Mouse (Mus musculus) frontal cortex, adult (tissue): ENCODE data around the gene Thra.

ENCODE experiments used
- ATAC-seq: cut with Nextera tagmentation; 2 replicates; pipeline ENCODE4 v1.9.2; 2017; ENCODE audit warnings: mild to moderate bottlenecking, moderate library complexity, mixed read lengths; ENCODE audit not compliant: low TSS enrichment

Thra gene

DNA sequence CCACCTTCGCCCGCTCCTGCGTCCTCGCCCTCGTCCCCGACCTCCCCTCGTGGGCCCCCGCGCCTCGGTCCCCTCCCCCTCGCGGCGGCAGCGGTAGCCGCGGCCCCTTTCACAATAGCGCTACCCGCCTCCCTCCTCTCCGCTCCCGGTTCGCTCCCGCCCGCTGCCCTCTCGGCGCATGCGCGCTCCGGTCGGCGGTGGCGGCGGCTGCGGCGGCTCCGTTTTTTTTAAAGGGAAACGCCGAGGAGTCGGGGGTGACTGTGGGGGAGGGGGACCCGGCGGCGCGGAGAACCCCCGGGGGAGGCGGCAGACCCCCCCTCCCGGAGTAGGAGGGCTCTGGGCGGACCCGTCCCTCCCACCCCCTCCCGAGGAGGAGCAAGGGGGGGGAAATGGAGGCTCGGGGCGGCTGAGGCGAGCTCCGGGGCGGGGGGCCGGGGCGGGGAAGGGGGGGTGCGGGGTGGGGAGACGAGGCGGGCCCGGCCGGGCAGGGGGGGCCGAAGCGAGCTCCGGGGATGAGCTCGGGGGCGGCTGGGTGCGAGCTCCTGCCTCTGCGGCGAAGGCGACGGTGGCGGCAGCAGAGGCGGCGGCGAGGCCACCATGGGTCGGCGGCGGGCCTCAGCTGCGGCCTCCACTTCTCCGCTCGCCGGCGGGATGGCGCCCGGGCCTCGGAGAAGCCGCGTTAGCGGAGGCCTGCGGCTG, 54.7 kb downstream of the Thra start, which contains the start of gene Msl1:
Gene Msl1, plus strand, starts transcription at position 502 of the 699 bp plus-strand sequence.
- peak; percentile 36 for ATAC-seq

DNA sequence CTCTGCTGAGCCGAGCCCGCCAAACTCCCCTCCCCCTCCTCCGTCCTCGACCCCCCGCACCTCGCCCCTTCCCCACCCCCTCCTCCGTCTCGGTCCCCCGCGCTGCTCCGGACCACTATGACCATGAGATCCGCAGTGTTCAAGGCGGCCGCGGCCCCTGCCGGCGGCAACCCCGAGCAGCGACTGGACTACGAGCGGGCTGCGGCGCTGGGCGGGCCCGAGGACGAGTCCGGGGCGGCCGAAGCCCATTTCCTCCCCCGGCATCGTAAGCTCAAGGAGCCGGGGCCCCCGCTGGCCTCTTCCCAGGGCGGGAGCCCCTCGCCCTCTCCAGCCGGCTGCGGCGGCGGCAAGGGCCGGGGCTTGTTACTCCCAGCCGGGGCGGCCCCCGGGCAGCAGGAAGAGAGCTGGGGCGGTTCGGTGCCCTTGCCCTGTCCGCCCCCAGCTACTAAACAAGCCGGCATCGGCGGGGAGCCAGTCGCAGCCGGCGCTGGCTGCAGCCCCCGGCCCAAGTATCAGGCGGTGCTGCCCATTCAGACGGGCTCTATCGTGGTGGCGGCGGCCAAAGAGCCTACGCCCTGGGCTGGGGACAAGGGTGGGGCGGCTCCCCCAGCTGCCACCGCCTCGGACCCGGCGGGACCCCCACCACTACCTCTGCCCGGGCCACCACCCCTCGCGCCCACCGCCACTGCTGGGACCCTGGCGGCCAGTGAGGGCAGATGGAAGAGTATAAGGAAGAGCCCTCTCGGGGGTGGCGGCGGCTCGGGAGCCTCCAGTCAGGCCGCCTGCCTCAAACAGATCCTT, 55.5 kb downstream of the Thra start:
- ATAC-seq, result 0 out of 2 replicates have a peak, but pooled peaks have one; percentile 0

DNA sequence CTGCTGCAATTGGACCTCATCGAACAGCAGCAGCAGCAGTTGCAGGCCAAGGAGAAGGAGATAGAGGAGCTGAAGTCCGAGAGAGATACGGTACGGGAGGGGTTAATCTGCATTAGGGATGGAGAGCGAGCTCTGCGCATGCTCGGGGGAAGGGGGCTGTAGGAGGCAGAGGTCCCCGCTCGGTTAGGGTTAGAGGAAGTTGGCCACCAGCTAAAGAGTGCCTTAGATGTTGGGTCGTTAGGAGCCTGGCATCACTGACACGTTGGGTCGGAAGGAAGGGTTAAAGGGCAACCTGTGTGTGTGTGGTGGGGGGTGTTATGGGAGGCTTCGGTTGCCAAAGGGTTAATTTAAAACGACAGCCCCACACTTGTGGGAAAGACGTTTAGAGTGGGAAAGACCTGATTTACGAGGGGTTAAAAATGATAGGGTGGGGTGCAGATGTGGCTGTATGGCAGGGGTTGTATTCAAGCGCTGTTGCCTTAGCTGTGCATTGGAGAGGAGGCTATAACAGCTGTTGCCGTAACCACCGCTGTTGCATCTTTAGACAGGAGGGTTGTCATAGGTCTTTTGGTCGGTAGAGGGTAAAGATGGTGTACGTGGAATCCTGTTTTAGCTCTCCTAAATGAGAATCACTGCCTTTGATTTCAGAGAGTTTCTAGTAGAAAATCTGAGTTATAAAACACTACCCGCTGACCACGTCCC, 56.2 kb downstream of the Thra start:
- peak; percentile 51 for ATAC-seq

DNA sequence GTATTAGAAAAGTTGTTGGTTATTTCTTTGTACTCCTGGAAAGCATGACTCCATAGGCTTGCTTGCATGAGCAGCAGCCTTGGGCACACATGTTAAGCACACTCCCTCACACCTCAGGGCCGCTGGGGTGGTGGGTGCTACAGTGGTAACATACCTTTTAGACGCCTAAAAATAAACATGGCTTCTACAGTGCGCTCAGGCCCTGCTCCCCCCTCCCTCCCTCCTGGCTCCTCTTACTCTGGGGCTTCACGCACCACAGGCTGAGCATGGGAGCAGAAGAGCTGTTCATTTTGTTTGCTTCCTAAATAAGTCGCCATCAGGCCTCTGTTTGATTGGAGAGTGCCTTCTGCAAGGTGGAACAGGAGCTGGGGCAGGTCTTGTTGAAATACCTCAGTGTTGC, 56.9 kb downstream of the Thra start:
- no peak for ATAC-seq

DNA sequence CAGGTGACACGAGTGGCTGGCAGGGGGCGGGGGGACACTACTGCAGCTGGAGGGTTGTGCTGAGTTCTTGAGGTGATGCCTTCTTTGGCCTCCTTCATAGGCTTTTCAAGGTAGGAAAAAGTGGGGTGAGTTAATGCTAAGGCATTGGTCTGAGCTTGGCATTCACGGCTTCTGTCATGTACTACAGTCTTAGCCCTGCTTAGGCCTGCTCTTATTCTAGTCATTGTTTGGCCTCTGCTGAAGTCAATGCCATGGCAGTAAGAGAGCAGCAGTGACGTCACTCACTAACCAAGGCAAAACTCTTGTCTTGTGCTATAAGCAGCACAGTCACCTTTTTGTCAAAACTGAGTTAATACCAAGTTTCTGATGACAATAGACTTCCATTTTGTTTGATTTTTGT, 57.5 kb downstream of the Thra start:
- no peak for ATAC-seq

DNA sequence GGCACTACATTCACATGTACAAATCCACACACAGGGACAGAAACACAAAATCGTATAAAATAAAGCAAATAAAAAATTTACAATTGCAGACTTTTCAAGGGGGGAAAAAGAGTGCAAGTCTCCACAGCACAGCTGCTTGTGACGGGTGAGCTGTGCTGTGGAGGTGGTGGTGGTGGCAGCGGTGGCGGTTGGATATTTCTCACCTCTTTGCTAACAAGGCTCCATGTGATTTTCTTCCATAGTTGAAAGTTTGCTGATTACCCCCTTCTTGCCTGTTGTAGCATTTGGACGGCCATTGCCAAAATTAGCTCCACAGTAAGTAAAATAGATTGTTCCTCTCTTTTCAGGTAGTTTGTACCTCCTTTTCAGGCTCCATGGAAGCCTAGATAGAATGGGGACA, 64.2 kb downstream of the Thra start, which contains the start of gene Casc3:
Gene Casc3, plus strand, starts transcription at position 301 of the 400 bp plus-strand sequence.
- ATAC-seq, result no peak

DNA sequence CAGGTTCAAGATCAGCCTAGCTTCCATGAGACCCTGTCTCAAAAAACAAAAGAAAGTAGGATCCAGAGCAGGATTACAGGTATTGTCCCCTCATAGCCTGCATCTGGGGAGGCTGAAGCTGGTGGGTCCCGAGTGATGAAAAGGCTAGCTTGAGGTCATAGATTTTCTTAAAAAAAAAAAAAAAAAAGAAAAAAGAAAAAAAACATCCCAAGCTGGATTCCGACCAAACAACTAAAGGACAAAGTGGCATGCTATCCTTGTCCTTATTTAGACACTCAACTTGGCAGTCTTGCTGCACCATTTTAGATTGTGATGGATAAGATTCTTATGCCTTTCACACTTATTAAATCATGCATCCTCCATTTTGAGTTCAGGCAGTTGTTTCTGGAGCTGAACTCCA, 68.0 kb downstream of the Thra start:
- no peak for ATAC-seq

DNA sequence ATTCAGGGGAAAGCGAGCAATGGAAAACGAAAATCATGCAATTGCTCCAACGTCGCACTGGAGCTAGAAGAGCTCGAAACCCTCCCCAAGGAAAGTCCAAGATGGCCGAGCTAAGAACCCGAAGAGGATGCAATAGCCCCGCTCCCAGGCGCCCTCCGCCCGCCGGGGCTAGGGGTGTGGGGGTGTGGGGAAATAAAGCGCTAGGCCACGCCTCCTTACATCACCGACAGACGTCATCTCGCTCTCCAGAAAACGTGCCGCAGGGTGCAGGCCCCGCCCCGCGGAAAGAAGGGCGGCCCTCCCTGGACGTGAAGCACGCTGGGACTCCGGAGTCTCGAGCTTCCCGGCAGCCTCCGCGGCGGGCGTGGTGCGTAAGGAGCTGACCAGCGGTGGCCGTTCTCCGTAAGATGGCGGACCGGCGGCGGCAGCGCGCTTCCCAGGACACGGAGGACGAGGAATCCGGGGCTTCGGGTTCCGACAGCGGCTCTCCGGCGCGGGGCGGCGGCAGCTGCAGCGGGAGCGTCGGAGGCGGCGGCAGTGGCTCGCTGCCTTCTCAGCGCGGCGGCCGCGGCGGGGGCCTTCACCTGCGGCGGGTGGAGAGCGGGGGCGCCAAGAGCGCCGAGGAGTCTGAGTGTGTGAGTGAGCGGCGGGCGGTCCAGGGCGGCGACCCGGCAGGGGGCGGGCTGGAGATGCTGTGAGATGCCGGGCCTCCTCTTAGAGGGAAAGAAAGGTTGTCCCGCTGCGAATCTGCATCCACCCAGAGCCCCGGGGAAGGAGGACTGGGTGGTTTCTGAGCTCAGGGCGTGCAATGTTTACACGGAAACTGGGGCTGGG, 69.2 kb downstream of the Thra start:
- peak; percentile 96 for ATAC-seq

DNA sequence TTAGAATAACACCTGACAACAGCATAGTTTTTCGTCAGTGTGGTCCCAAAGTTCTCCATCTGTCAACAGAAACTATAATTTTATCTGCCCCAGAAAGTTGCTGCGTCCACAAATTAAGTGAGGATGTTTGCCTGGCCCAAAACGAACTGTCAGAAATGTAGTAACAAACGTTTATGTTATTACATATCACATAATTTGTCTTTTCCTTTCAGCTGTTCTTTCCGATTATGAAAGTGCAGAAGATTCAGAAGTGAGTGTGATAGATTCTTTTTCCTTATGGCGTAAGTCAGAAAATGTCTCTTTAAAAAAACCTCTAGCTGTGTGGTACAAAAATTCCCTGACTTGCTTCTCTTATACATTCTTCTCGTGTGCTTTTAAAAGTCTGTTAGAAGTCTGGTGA, 70.2 kb downstream of the Thra start:
- no peak for ATAC-seq

DNA sequence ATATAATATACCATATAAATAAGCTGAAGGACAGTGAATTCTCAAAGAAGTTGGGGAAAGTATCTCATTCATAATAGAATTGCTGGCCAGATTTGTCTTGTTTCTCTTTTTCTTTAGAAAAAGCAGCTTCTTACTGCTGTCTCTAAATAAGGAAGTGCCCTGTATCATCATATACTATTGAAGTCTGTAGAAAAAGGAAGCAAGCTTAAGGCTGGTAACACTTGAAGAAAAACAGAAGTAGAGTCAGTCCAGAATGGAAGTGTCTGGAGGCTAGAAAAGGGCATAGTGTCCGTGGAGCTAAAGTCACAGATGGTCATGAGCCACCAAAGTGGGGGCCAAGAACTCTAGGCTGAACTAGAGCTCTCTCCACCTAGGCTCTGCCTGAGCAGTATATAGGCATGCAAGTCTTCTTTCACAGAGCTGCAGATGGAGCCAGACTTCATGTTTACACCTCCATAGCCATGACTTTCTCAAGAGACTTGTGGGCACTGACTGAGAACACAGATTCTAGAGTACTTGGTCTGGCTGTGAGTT, 76.3 kb downstream of the Thra start:
- ATAC-seq, result no peak
